Mouse (Mus musculus) frontal cortex, postnatal 25 days (tissue): ENCODE results near the gene Tyrobp.

Source experiments
- DNase-seq, 2 experiments: peaks; one replicate each; pipeline ENCODE4 v3.0.0; 2022; ENCODE audit warnings: low spot score in 2 of 2

Tyrobp gene

GRCm38 (mm10) chr7:30413596-30413995 is at the start of gene Tyrobp:
Tyrobp (plus strand) TSS chr7:30413760.
- no peak for DNase-seq

GRCm38 (mm10) chr7:30367466-30367865 is 46.1 kb upstream of the Tyrobp start:
- DNase-seq: no peak

- peak; percentile 88 to 93 for DNase-seq
These were observed 40.0 kb upstream of the Tyrobp start for GRCm38 (mm10) chr7:30373501-30373962.

GRCm38 (mm10) chr7:30380061-30380460 is 33.5 kb upstream of the Tyrobp start:
- DNase-seq: no peak

GRCm38 (mm10) chr7:30384106-30384505 is 29.5 kb upstream of the Tyrobp start:
- DNase-seq: no peak

- no peak for DNase-seq
These were observed 20.6 kb upstream of the Tyrobp start for GRCm38 (mm10) chr7:30392746-30393520.

- DNase-seq: no peak
These were observed 19.9 kb upstream of the Tyrobp start for GRCm38 (mm10) chr7:30393631-30394030.

GRCm38 (mm10) chr7:30394379-30394778 is 19.2 kb upstream of the Tyrobp start:
- no peak for DNase-seq

- DNase-seq: no peak
These were observed 18.7 kb upstream of the Tyrobp start for GRCm38 (mm10) chr7:30394871-30395270.

- no peak for DNase-seq
These were observed 13.9 kb upstream of the Tyrobp start for GRCm38 (mm10) chr7:30399671-30400070.

- no peak for DNase-seq
These were observed 11.2 kb upstream of the Tyrobp start for GRCm38 (mm10) chr7:30402343-30402742.

GRCm38 (mm10) chr7:30408639-30409038 is 4.9 kb upstream of the Tyrobp start:
- no peak for DNase-seq

- DNase-seq: no peak
These were observed 3.8 kb upstream of the Tyrobp start for GRCm38 (mm10) chr7:30409789-30410188.

- DNase-seq: no peak
These were observed 2.5 kb upstream of the Tyrobp start for GRCm38 (mm10) chr7:30411023-30411422.

GRCm38 (mm10) chr7:30412735-30413147 is 819 bp upstream of the Tyrobp start:
- no peak for DNase-seq

GRCm38 (mm10) chr7:30417856-30418255 is 4.3 kb downstream of the Tyrobp start:
- no peak for DNase-seq

- no peak for DNase-seq
These were observed 6.3 kb downstream of the Tyrobp start, which contains the start of gene Hcst for GRCm38 (mm10) chr7:30419561-30420499. Hcst (minus strand) TSS chr7:30419854.

- no peak for DNase-seq
These were observed 7.1 kb downstream of the Tyrobp start for GRCm38 (mm10) chr7:30420673-30421072.

- peak in 1 of 2 experiments; percentile 47 for DNase-seq
These were observed 7.8 kb downstream of the Tyrobp start, which contains the start of gene Nfkbid for GRCm38 (mm10) chr7:30421175-30421889. Nfkbid (plus strand) TSS chr7:30421732.

- DNase-seq: peak; percentile 73 to 88
These were observed 8.4 kb downstream of the Tyrobp start for GRCm38 (mm10) chr7:30421890-30422435.

- DNase-seq: no peak
These were observed 9.0 kb downstream of the Tyrobp start for GRCm38 (mm10) chr7:30422560-30422959.
